Mouse (Mus musculus) stomach, postnatal 0 days (tissue): ENCODE measurements around the gene Phactr1. TPM values are rescaled to one million over a fixed set of nuclear protein-coding genes. Genes with fewer than 3 reads are reported as not detected.

Source experiments
- ATAC-seq: fragments of 200-750 bp; cut with Nextera tagmentation; 2 replicates; pipeline ENCODE4 v1.8.0; 2017; ENCODE audit not compliant: low FRiP score, low TSS enrichment
- DNase-seq: peaks from one replicate; pipeline ENCODE4 v3.0.0-alpha.2; 2016; ENCODE audit warnings: low spot score
- H3K27ac ChIP-seq: fragments of 300-500 bp; sonication (generic); replicated peaks from 2 replicates; pipeline ENCODE4 v1.5.1; 2014; ENCODE audit warnings: mild to moderate bottlenecking, control low read depth
- H3K27me3 ChIP-seq: fragments of 300-500 bp; sonication (generic); 2 replicates; pipeline ENCODE4 v1.6.1; 2014; ENCODE audit warnings: low read length; ENCODE audit not compliant: control insufficient read depth, insufficient read depth
- H3K36me3 ChIP-seq: fragments of 300-500 bp; sonication (generic); 2 replicates; pipeline ENCODE4 v1.6.1; 2014; ENCODE audit warnings: low read length, mixed read lengths; ENCODE audit not compliant: control insufficient read depth, insufficient read depth
- H3K4me1 ChIP-seq: fragments of 300-500 bp; sonication (generic); replicated peaks from 2 replicates; pipeline ENCODE4 v1.6.1; 2014; ENCODE audit warnings: antibody characterized with exemption; ENCODE audit not compliant: control insufficient read depth, insufficient read depth
- H3K4me2 ChIP-seq: fragments of 300-500 bp; sonication (generic); replicated peaks from 2 replicates; pipeline ENCODE4 v1.6.1; 2014; ENCODE audit warnings: low read depth, mild to moderate bottlenecking, control low read depth, moderate library complexity
- H3K4me3 ChIP-seq: fragments of 300-500 bp; sonication (generic); 2 replicates; pipeline ENCODE4 v1.5.1; 2014; ENCODE audit warnings: low read depth, low read length, control low read depth
- H3K9ac ChIP-seq: fragments of 300-500 bp; sonication (generic); 2 replicates; pipeline ENCODE4 v1.6.1; 2014; ENCODE audit warnings: mild to moderate bottlenecking, low read length, control low read depth, mixed read lengths
- H3K9me3 ChIP-seq: fragments of 300-500 bp; sonication (generic); 2 replicates; pipeline ENCODE4 v1.6.1; 2016; ENCODE audit warnings: low read length; ENCODE audit not compliant: control insufficient read depth
- CTCF ChIP-seq: IDR thresholded peaks from 2 replicates; pipeline ENCODE4 v1.5.1; 2016; ENCODE audit warnings: antibody characterized with exemption, low read depth, mild to moderate bottlenecking, moderate library complexity
- EP300 ChIP-seq: optimal IDR thresholded peaks from 2 replicates; pipeline ENCODE3; 2016; ENCODE audit warnings: antibody characterized with exemption
- WGBS: fragments of 180-500 bp; shearing (Covaris S2); extraction: QIAGEN DNeasy Blood & Tissue Kit; methylation state at CpG from one replicate; pipeline ENCODE4 v1.1.7; 2014; 5-methylcytosine and 5-hydroxymethylcytosine counted together
- polyA plus RNA-seq: library from polyadenylated mRNA; unstranded; fragments of >200 nt; fragmentation: Nextera tagmentation; extraction: Ambion mirVana; gene quantifications from 2 replicates; pipeline ENCODE4 v1.2.1, GENCODE M21; 2015

The Phactr1 gene
- polyA plus RNA-seq, 1 experiment from 2014 or later, result 5.6 TPM

GRCm38 (mm10) chr13:42853900-42854595 lies 173.6 kb downstream of the Phactr1 start:
- H3K27ac ChIP-seq, result no peak overlapping the region
- DNase-seq, result no peak
- no peaks in the 10 kb centered on the region for H3K4me1 ChIP-seq
- no peak for ATAC-seq
- H3K36me3 ChIP-seq, result no peaks in the 10 kb centered on the region
- WGBS, result 29% methylated on average over 11 of the region's 11 CpGs
- no peaks in the 10 kb centered on the region for H3K9me3 ChIP-seq
- H3K9ac ChIP-seq, result no peak overlapping the region
- H3K4me3 ChIP-seq, result no peak overlapping the region
- no peaks in the 10 kb centered on the region for H3K27me3 ChIP-seq
- no peak overlapping the region for H3K4me2 ChIP-seq
- no peak for TF ChIP-seq CTCF
- TF ChIP-seq EP300, result no peak

- H3K4me2 ChIP-seq, result peak overlapping the region; percentile 70
- H3K4me3 ChIP-seq, result peak overlapping the region; percentile 55
- H3K4me1 ChIP-seq, result no peaks in the 10 kb centered on the region
- no peaks in the 10 kb centered on the region for H3K9me3 ChIP-seq
- WGBS, result 5% methylated on average over 21 of the region's 21 CpGs
- H3K27ac ChIP-seq, result no peak overlapping the region
- ATAC-seq (peak; percentile 63), DNase-seq (peak; percentile 53)
- peak overlapping the region; percentile 64 for H3K9ac ChIP-seq
- no peaks in the 10 kb centered on the region for H3K27me3 ChIP-seq
- H3K36me3 ChIP-seq, result no peaks in the 10 kb centered on the region
- TF ChIP-seq EP300, result no peak
- TF ChIP-seq CTCF, result no peak
These were observed 185.9 kb downstream of the Phactr1 start for GRCm38 (mm10) chr13:42866162-42866941.

- no peak for ATAC-seq
- H3K9me3 ChIP-seq, result no peaks in the 10 kb centered on the region
- no peaks in the 10 kb centered on the region for H3K36me3 ChIP-seq
- no peaks in the 10 kb centered on the region for H3K27me3 ChIP-seq
- no peak for DNase-seq
- no peak overlapping the region; the same call in 1 of the 2 replicates for H3K9ac ChIP-seq
- H3K4me2 ChIP-seq, result peak overlapping the region; percentile 70
- no peaks in the 10 kb centered on the region for H3K4me1 ChIP-seq
- WGBS, result 26% methylated on average over 6 of the region's 6 CpGs
- peak overlapping the region; percentile 55 for H3K4me3 ChIP-seq
- no peak for TF ChIP-seq EP300
- no peak for TF ChIP-seq CTCF
- H3K27ac ChIP-seq, result no peak overlapping the region
These were observed 186.6 kb downstream of the Phactr1 start for GRCm38 (mm10) chr13:42867026-42867425.

GRCm38 (mm10) chr13:42872125-42872524 lies 191.7 kb downstream of the Phactr1 start:
- DNase-seq, result no peak
- Histone ChIP-seq H3K4me2 (no peak overlapping the region), H3K4me1 (no peaks in the 10 kb centered on the region), H3K4me3 (no peak overlapping the region), H3K9ac (no peak overlapping the region), H3K36me3 (no peaks in the 10 kb centered on the region), H3K9me3 (no peaks in the 10 kb centered on the region), H3K27ac (no peak overlapping the region), H3K27me3 (no peaks in the 10 kb centered on the region)
- ATAC-seq, result no peak
- TF ChIP-seq EP300 (no peak), CTCF (no peak)
- WGBS, result 50% methylated on average over 1 of the region's 1 CpGs

DNA sequence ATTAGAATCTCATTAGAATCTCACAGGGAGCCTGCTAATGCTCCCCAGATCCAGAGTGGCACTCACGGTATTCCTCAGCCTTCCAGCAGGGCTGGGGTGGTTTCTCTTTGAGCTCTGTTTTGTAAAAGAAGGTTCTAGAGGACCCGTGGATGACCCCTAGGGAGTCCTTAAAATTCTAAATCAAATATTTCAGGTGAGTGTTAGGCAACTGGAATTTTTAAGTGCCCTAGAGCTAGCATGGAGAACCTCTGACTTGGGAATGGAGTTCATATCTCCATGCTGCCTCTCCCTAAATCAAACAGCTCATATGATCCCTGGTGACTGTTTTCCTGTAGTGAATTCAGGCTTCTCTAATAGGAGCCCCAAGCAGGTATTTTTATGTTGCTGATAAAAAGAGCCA lies 197.9 kb downstream of the Phactr1 start:
- Histone ChIP-seq H3K4me2 (no peak overlapping the region), H3K27me3 (no peaks in the 10 kb centered on the region), H3K9ac (no peak overlapping the region), H3K9me3 (no peaks in the 10 kb centered on the region), H3K36me3 (no peaks in the 10 kb centered on the region), H3K4me1 (no peaks in the 10 kb centered on the region), H3K4me3 (no peak overlapping the region), H3K27ac (no peak overlapping the region)
- WGBS, result 49% methylated on average over 2 of the region's 2 CpGs
- TF ChIP-seq CTCF (no peak), EP300 (no peak)
- DNase-seq, result no peak
- ATAC-seq, result no peak
